Mouse (Mus musculus) embryonic facial prominence, embryonic 13.5 days (tissue): ENCODE data around the gene Jazf1. TPM values are rescaled to one million over a fixed set of nuclear protein-coding genes. Genes with fewer than 3 reads are reported as not detected.

Experiments
- ATAC-seq: fragments of 200-750 bp; cut with Nextera tagmentation; 2 replicates; pipeline ENCODE4 v1.8.0; 2017; ENCODE audit warnings: low read depth; ENCODE audit not compliant: insufficient number of reproducible peaks, insufficient read depth, low FRiP score, low TSS enrichment
- H3K27ac ChIP-seq: fragments of 300-500 bp; sonication (generic); 2 replicates; pipeline ENCODE4 v1.5.1; 2015; ENCODE audit warnings: moderate library complexity, mild to moderate bottlenecking, inconsistent platforms
- H3K27me3 ChIP-seq: fragments of 300-500 bp; sonication (generic); 2 replicates; pipeline ENCODE4 v1.6.1; 2015; ENCODE audit warnings: mild to moderate bottlenecking, inconsistent platforms
- H3K36me3 ChIP-seq: fragments of 300-500 bp; sonication (generic); 2 replicates; pipeline ENCODE4 v1.6.1; 2015; ENCODE audit warnings: mild to moderate bottlenecking, inconsistent platforms
- H3K4me1 ChIP-seq: fragments of 300-500 bp; sonication (generic); 2 replicates; pipeline ENCODE4 v1.6.1; 2015; ENCODE audit warnings: inconsistent platforms
- H3K4me2 ChIP-seq: fragments of 300-500 bp; sonication (generic); 2 replicates; pipeline ENCODE4 v1.6.1; 2015; ENCODE audit warnings: moderate library complexity, mild to moderate bottlenecking, inconsistent platforms
- H3K4me3 ChIP-seq: fragments of 300-500 bp; sonication (generic); 2 replicates; pipeline ENCODE4 v1.5.1; 2015; ENCODE audit warnings: mild to moderate bottlenecking, inconsistent platforms
- H3K9ac ChIP-seq: fragments of 300-500 bp; sonication (generic); 2 replicates; pipeline ENCODE4 v1.6.1; 2015; ENCODE audit warnings: mild to moderate bottlenecking, inconsistent platforms
- H3K9me3 ChIP-seq: fragments of 300-500 bp; sonication (generic); 2 replicates; pipeline ENCODE4 v1.6.1; 2016; ENCODE audit warnings: inconsistent platforms
- WGBS: fragments of 180-500 bp; shearing (Covaris S2); methylation state at CpG from one replicate; pipeline ENCODE4 v1.1.7; 2015; ENCODE audit warnings: mixed read lengths; 5-methylcytosine and 5-hydroxymethylcytosine counted together
- polyA plus RNA-seq: library from polyadenylated mRNA; unstranded; fragments of >200 nt; fragmentation: Nextera tagmentation; extraction: Ambion mirVana; gene quantifications from 2 replicates; pipeline ENCODE4 v1.2.1, GENCODE M21; 2015

The Jazf1 gene
- polyA plus RNA-seq, 1 experiment from 2014 or later, result 11.3 TPM

DNA sequence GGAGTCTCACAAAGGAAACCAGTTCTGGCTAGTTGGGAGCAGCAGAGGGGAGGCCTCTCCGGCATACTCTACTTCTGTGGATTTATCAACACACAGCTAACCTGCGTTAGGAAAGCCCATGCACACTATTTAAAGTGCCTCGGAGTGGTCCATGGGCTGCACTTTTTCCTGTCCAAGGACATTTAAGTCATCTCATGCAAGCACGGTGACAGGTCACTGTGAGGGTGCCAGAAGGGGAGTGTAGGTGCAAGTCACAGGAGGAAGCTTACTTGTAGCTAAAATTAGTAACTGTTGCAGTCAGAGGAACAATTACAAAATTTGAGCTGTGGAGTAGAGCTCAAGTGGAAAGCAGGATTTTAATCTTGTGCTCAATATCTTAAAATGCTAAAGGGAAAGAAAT, 102.4 kb downstream of the Jazf1 start:
- H3K27me3 ChIP-seq, result no peaks in the 10 kb centered on the region
- H3K9ac ChIP-seq, result no peak overlapping the region
- ATAC-seq, result no peak
- no peaks in the 10 kb centered on the region for H3K36me3 ChIP-seq
- no peak overlapping the region for H3K4me2 ChIP-seq
- peaks cover 40% of the 10 kb centered on the region for H3K4me1 ChIP-seq
- H3K4me3 ChIP-seq, result no peak overlapping the region
- 62% methylated on average over 4 of the region's 4 CpGs for WGBS
- H3K27ac ChIP-seq, result no peak overlapping the region
- H3K9me3 ChIP-seq, result no peaks in the 10 kb centered on the region

GRCm38 (mm10) chr6:52965340-52965739, 103.1 kb downstream of the Jazf1 start:
- no peak overlapping the region for H3K4me2 ChIP-seq
- H3K9ac ChIP-seq, result no peak overlapping the region
- peaks cover 40% of the 10 kb centered on the region for H3K4me1 ChIP-seq

GRCm38 (mm10) chr6:52963840-52964690, 104.4 kb downstream of the Jazf1 start:
- ATAC-seq, result no peak
- no peaks in the 10 kb centered on the region for H3K9me3 ChIP-seq
- 50% methylated on average over 13 of the region's 13 CpGs for WGBS
- no peaks in the 10 kb centered on the region for H3K27me3 ChIP-seq
- H3K4me2 ChIP-seq, result no peak overlapping the region
- no peaks in the 10 kb centered on the region for H3K36me3 ChIP-seq
- H3K9ac ChIP-seq, result no peak overlapping the region
- H3K4me1 ChIP-seq, result peaks cover 44% of the 10 kb centered on the region
- H3K27ac ChIP-seq, result no peak overlapping the region; the same call in 1 of the 2 replicates
- no peak overlapping the region for H3K4me3 ChIP-seq

More at GRCm38 (mm10) chr6:52965340-52965739, 103.1 kb downstream of the Jazf1 start:
- WGBS, result 55% methylated on average over 7 of the region's 7 CpGs
- ATAC-seq, result no peak
- Histone ChIP-seq H3K36me3 (no peaks in the 10 kb centered on the region), H3K27me3 (no peaks in the 10 kb centered on the region), H3K4me3 (no peak overlapping the region), H3K9me3 (no peaks in the 10 kb centered on the region), H3K27ac (no peak overlapping the region)

DNA sequence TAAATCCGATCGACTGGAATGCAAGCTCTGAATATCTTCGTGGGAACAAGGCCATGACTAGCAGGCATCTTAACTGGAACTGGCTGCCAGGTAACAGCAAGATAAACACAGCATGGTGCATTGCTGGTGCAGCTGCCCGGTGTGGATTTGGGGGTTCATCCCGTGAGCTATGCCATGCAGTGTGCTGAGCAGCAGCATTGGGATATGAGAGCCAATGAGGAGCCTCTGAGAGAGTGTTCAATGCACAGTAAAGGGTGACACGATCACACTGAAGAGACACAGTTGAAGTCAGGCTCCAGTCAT, 105.0 kb downstream of the Jazf1 start:
- ATAC-seq, result no peak
- Histone ChIP-seq H3K27me3 (no peaks in the 10 kb centered on the region), H3K4me1 (peaks cover 44% of the 10 kb centered on the region), H3K4me3 (no peak overlapping the region), H3K9me3 (no peaks in the 10 kb centered on the region), H3K4me2 (no peak overlapping the region), H3K9ac (no peak overlapping the region), H3K27ac (no peak overlapping the region), H3K36me3 (no peaks in the 10 kb centered on the region)
- WGBS, result 60% methylated on average over 6 of the region's 6 CpGs

- Histone ChIP-seq H3K4me3 (no peak overlapping the region), H3K36me3 (no peaks in the 10 kb centered on the region), H3K4me2 (no peak overlapping the region), H3K27ac (no peak overlapping the region), H3K9ac (no peak overlapping the region), H3K4me1 (peaks cover 47% of the 10 kb centered on the region), H3K9me3 (no peaks in the 10 kb centered on the region), H3K27me3 (no peaks in the 10 kb centered on the region)
- no peak for ATAC-seq
- 60% methylated on average over 4 of the region's 4 CpGs for WGBS
Measured at GRCm38 (mm10) chr6:52962600-52963429, 105.6 kb downstream of the Jazf1 start.

- 70% methylated on average over 6 of the region's 6 CpGs for WGBS
- Histone ChIP-seq H3K27me3 (no peaks in the 10 kb centered on the region), H3K36me3 (no peaks in the 10 kb centered on the region), H3K4me3 (no peak overlapping the region), H3K4me1 (peaks cover 46% of the 10 kb centered on the region), H3K9ac (no peak overlapping the region), H3K27ac (no peak overlapping the region), H3K9me3 (no peaks in the 10 kb centered on the region), H3K4me2 (no peak overlapping the region)
- ATAC-seq, result no peak
Measured at GRCm38 (mm10) chr6:52961660-52962490, 106.6 kb downstream of the Jazf1 start.

DNA sequence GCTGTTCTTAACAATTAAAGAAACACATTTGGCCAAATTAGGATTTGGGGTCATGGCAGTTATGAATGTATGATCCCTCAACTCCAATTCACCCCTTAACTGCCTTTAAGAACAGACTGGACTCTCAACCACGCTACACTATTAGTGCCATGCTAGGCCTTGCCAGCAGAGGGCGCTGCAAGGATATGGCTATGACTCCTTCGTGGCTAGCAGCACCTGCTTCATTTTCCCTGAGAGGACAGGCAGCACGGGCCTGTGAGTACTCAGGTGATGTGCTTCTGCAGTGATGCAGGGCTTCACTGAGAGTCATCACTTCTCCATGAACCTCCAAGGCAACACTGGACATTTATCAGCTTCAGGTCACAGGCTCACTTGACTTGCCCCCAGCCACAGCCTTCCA, 110.7 kb downstream of the Jazf1 start:
- Histone ChIP-seq H3K4me1 (peaks cover 18% of the 10 kb centered on the region), H3K4me2 (no peak overlapping the region), H3K9ac (no peak overlapping the region), H3K4me3 (no peak overlapping the region), H3K27me3 (no peaks in the 10 kb centered on the region), H3K27ac (no peak overlapping the region), H3K36me3 (no peaks in the 10 kb centered on the region), H3K9me3 (no peaks in the 10 kb centered on the region)
- ATAC-seq, result no peak
- WGBS, result 5% methylated on average over 4 of the region's 4 CpGs

- no peaks in the 10 kb centered on the region for H3K36me3 ChIP-seq
- WGBS, result 89% methylated on average over 2 of the region's 2 CpGs
- no peak overlapping the region for H3K9ac ChIP-seq
- no peak overlapping the region for H3K4me2 ChIP-seq
- H3K27ac ChIP-seq, result no peak overlapping the region
- H3K9me3 ChIP-seq, result no peaks in the 10 kb centered on the region
- no peak overlapping the region for H3K4me3 ChIP-seq
- H3K27me3 ChIP-seq, result no peaks in the 10 kb centered on the region
- peaks cover 20% of the 10 kb centered on the region for H3K4me1 ChIP-seq
- ATAC-seq, result no peak
Measured at GRCm38 (mm10) chr6:52956131-52956530, 112.3 kb downstream of the Jazf1 start.

DNA sequence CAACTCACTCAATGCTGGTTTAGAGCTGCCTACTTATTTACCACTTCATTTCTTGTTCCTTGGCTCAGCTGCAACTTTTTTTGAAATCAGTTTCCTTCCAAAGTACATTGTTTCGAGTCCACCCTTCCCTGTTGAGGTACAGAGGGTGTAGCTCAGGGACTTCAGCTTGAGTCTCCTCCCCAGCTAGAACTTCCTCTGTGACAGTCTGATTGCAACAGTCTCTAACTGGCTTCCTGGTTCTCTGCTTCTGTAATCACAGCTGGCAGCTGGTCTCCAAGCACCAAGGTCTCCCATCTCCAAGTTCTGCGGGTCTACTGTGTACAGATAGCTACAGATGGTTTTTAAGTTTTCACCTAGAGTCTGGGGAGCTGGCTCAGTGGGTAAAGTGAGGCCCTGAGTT, 113.1 kb downstream of the Jazf1 start:
- H3K9ac ChIP-seq, result no peak overlapping the region
- no peak overlapping the region for H3K27ac ChIP-seq
- no peaks in the 10 kb centered on the region for H3K9me3 ChIP-seq
- H3K36me3 ChIP-seq, result no peaks in the 10 kb centered on the region
- no peak for ATAC-seq
- H3K4me3 ChIP-seq, result no peak overlapping the region
- H3K4me2 ChIP-seq, result no peak overlapping the region
- H3K27me3 ChIP-seq, result no peaks in the 10 kb centered on the region
- H3K4me1 ChIP-seq, result peaks cover 24% of the 10 kb centered on the region
- 86% methylated on average over 2 of the region's 2 CpGs for WGBS

- H3K4me3 ChIP-seq, result no peak overlapping the region
Measured at GRCm38 (mm10) chr6:52954861-52955260, 113.6 kb downstream of the Jazf1 start.

GRCm38 (mm10) chr6:52954441-52954840, 114.0 kb downstream of the Jazf1 start:
- no peak overlapping the region for H3K9ac ChIP-seq
- no peaks in the 10 kb centered on the region for H3K9me3 ChIP-seq
- H3K27me3 ChIP-seq, result no peaks in the 10 kb centered on the region
- H3K27ac ChIP-seq, result no peak overlapping the region
- no peaks in the 10 kb centered on the region for H3K36me3 ChIP-seq
- 75% methylated on average over 9 of the region's 9 CpGs for WGBS
- ATAC-seq, result no peak
- H3K4me3 ChIP-seq, result no peak overlapping the region
- peaks cover 20% of the 10 kb centered on the region for H3K4me1 ChIP-seq
- H3K4me2 ChIP-seq, result no peak overlapping the region

More at GRCm38 (mm10) chr6:52954861-52955260, 113.6 kb downstream of the Jazf1 start:
- no peak for ATAC-seq
- Histone ChIP-seq H3K36me3 (no peaks in the 10 kb centered on the region), H3K9me3 (no peaks in the 10 kb centered on the region), H3K27me3 (no peaks in the 10 kb centered on the region), H3K27ac (no peak overlapping the region), H3K4me2 (no peak overlapping the region), H3K4me1 (peaks cover 20% of the 10 kb centered on the region), H3K9ac (no peak overlapping the region)
- WGBS, result 87% methylated on average over 3 of the region's 3 CpGs
